In the genomic region with DNA sequence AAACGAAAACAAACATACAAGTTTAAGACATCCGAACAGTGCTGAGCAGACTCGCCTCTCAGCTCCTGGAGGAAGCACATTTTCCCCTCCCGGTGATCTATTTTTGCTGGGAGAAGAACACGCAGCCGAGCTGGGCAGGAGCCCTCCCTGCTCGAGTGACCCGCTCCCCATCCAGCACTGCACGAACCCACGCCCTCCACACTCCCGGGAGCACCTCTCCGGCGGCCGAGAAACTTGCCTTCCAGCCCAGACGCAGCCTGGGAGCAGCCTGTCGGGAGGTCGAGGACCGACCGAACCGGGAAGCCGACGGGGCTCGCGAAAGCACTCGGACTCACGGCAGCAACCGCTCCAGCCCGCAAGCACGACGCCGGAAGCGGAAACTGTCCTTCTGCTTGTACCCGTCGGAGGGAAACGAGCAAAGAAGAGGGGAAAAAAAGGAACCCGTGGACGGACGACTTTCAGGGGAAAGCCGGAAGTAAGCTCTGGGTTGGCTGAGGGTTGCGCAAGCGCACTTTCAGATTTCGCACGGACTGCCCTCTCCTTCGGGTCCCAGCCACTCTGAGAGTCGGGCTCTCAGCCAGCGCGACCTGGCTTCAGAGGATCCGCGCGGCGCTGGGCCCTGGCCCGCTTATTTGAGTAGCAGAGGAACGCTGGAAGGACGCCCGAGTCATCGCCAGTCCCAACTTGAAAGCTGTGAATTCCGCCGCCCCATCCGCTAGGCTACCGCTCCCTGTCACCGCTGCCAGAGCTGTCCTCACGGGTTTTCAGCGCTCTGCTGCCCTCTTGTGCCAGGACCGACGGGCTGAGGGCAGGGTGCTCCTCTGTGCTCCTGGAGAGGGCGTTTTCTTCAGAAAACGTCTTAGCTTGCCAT, we compare ENCODE assay signal across 8 mouse cellular contexts. TPM values are rescaled to one million over a fixed set of nuclear protein-coding genes. Genes with fewer than 3 reads are reported as not detected.
DNase-seq lines count a peak whose midpoint lies in the region; ATAC-seq and TF ChIP-seq lines count a peak whose summit lies in the region.

Gene Bms1, minus strand, starts transcription at position 425 of the 871 bp plus-strand sequence.

- H3K9ac ChIP-seq in forebrain, embryonic 16.5 days (replicated peaks; ENCODE audit: low read depth, low read length): peak within 1 kb of the TSS; percentile 72
- peak within 1 kb of the TSS; percentile 84 for H3K9ac ChIP-seq in lung, embryonic 14.5 days

- DNase-seq in G1E (ENCODE audit: low spot score): peak; percentile 86
- DNase-seq in cerebellum, adult 18-20 months: peak; percentile 95 to 97
- peak; percentile 94 to 96 for DNase-seq in heart, postnatal 36 days
- DNase-seq in layer of hippocampus, adult 2 months (ENCODE audit: low spot score in 2 of 2): peak; percentile 95 to 97
- peak; percentile 99 for DNase-seq in lung, embryonic 14.5 days
- peak; percentile 91 for DNase-seq in thymus, adult 2 months

- ATAC-seq in G1E (ENCODE audit: extremely low read depth, insufficient number of reproducible peaks, low FRiP score, poor library complexity, severe bottlenecking): peak; percentile 87
- ATAC-seq in forebrain, embryonic 16.5 days: peak; percentile 98
- peak; percentile 97 for ATAC-seq in lung, embryonic 14.5 days (ENCODE audit: insufficient read depth)

- peak within 1 kb of the TSS; percentile 84 for H3K27ac ChIP-seq in forebrain, embryonic 16.5 days (ENCODE audit: low read length)
- H3K27ac ChIP-seq in layer of hippocampus, adult 2 months: peak within 1 kb of the TSS; percentile 99
- H3K27ac ChIP-seq in lung, embryonic 14.5 days (ENCODE audit: low read depth): peak within 1 kb of the TSS; percentile 89
- H3K27ac ChIP-seq in olfactory bulb, adult 2 months (ENCODE audit: insufficient read depth, low read depth, low read length): peak within 1 kb of the TSS; percentile 80
- no peak within 1 kb of the TSS for H3K27ac ChIP-seq in thymus, adult 2 months (ENCODE audit: control insufficient read depth, insufficient read depth, low read length)

- peak within 1 kb of the TSS; percentile 64 for H3K4me2 ChIP-seq in forebrain, embryonic 16.5 days (ENCODE audit: low read length)
- H3K4me2 ChIP-seq in lung, embryonic 14.5 days: peak within 1 kb of the TSS; percentile 73

- peak; percentile 71 for TF ChIP-seq CTCF in G1E (IDR thresholded peaks at IDR 0.05; ENCODE audit: low read depth, low read length)
- TF ChIP-seq CTCF in layer of hippocampus, adult 2 months (conservative IDR thresholded peaks at IDR 0.05): peak; percentile 95
- peak; percentile 95 for TF ChIP-seq CTCF in lung, embryonic 14.5 days (IDR thresholded peaks at IDR 0.05; ENCODE audit: low read depth)
- peak; percentile 91 for TF ChIP-seq CTCF in olfactory bulb, adult 2 months (IDR thresholded peaks at IDR 0.05; ENCODE audit: insufficient read depth, low read depth, low read length)
- peak; percentile 88 for TF ChIP-seq CTCF in thymus, adult 2 months (IDR thresholded peaks at IDR 0.05; ENCODE audit: borderline replicate concordance, control insufficient read depth, extremely low read depth, insufficient read depth, low read length, poor library complexity)

- under 1% methylated on average over 67 of the region's 67 CpGs for WGBS in forebrain, embryonic 16.5 days
- under 1% methylated on average over 67 of the region's 67 CpGs for WGBS in lung, embryonic 14.5 days
- under 1% methylated on average over 67 of the region's 67 CpGs for WGBS in olfactory bulb, adult 2 months
- under 1% methylated on average over 67 of the region's 67 CpGs for WGBS in thymus, adult 2 months

- peak within 1 kb of the TSS; percentile 99 for H3K4me3 ChIP-seq in G1E (ENCODE audit: low read depth, low read length)
- peak within 1 kb of the TSS; percentile 81 for H3K4me3 ChIP-seq in forebrain, embryonic 16.5 days (replicated peaks; ENCODE audit: low read length)
- peak within 1 kb of the TSS; percentile 98 for H3K4me3 ChIP-seq in layer of hippocampus, adult 2 months
- H3K4me3 ChIP-seq in lung, embryonic 14.5 days (ENCODE audit: low read depth, low read length): peak within 1 kb of the TSS; percentile 88
- peak within 1 kb of the TSS; percentile 81 for H3K4me3 ChIP-seq in olfactory bulb, adult 2 months (ENCODE audit: insufficient read depth, low read depth, low read length)
- peak within 1 kb of the TSS; percentile 93 for H3K4me3 ChIP-seq in thymus, adult 2 months (ENCODE audit: control insufficient read depth, insufficient read depth, low read length)

- peaks cover 37% of the 10 kb centered on the region for H3K4me1 ChIP-seq in G1E (ENCODE audit: insufficient read depth, low read depth, low read length)
- peaks cover 11% of the 10 kb centered on the region for H3K4me1 ChIP-seq in forebrain, embryonic 16.5 days (replicated peaks; ENCODE audit: control insufficient read depth, insufficient read depth, low read length)
- no peaks in the 10 kb centered on the region for H3K4me1 ChIP-seq in lung, embryonic 14.5 days (ENCODE audit: insufficient read depth)
- peaks cover 3% of the 10 kb centered on the region; the same call in 1 of the 2 replicates for H3K4me1 ChIP-seq in olfactory bulb, adult 2 months (ENCODE audit: control insufficient read depth, insufficient read depth, low read length)
- peaks cover 6% of the 10 kb centered on the region for H3K4me1 ChIP-seq in thymus, adult 2 months (replicated peaks; ENCODE audit: control insufficient read depth, insufficient read depth, low read length)

- TF ChIP-seq POLR2A in olfactory bulb, adult 2 months (IDR thresholded peaks at IDR 0.05; ENCODE audit: insufficient read depth, low read depth, low read length): peak; percentile 88
- peak; percentile 76 for TF ChIP-seq POLR2A in thymus, adult 2 months (IDR thresholded peaks at IDR 0.05; ENCODE audit: control insufficient read depth, extremely low read depth, insufficient read depth, low read length, poor library complexity)

- peaks cover 36% of the 10 kb centered on the region for H3K36me3 ChIP-seq in G1E (replicated peaks)
- H3K36me3 ChIP-seq in forebrain, embryonic 16.5 days (ENCODE audit: control insufficient read depth, insufficient read depth): peaks cover 18% of the 10 kb centered on the region
- peaks cover 31% of the 10 kb centered on the region for H3K36me3 ChIP-seq in lung, embryonic 14.5 days (ENCODE audit: insufficient read depth)
- 0 out of 2 replicates have a peak, but pooled peaks cover 9% of the 10 kb centered on the region for H3K36me3 ChIP-seq in thymus, adult 2 months (ENCODE audit: control insufficient read depth, insufficient read depth, low read length)

- no peaks in the 10 kb centered on the region for H3K27me3 ChIP-seq in G1E (ENCODE audit: insufficient read depth, low read length)
- no peaks in the 10 kb centered on the region for H3K27me3 ChIP-seq in forebrain, embryonic 16.5 days (replicated peaks; ENCODE audit: control insufficient read depth, insufficient read depth, low read length)
- H3K27me3 ChIP-seq in lung, embryonic 14.5 days (ENCODE audit: insufficient read depth, low read length): no peaks in the 10 kb centered on the region
- H3K27me3 ChIP-seq in thymus, adult 2 months (ENCODE audit: control insufficient read depth, insufficient read depth, low read length): no peaks in the 10 kb centered on the region

- intact Hi-C loops in heart, postnatal 36 days (cut with DNase I): loop anchor here (1.0 to 10.0 kb wide), 3 partner anchors 32 to 504 kb away; no protein-coding TSS in a partner anchor

- no peaks in the 10 kb centered on the region for H3K9me3 ChIP-seq in G1E (replicated peaks)
- no peaks in the 10 kb centered on the region for H3K9me3 ChIP-seq in forebrain, embryonic 16.5 days (ENCODE audit: control insufficient read depth, low read length)
- no peaks in the 10 kb centered on the region for H3K9me3 ChIP-seq in lung, embryonic 14.5 days (ENCODE audit: low read depth, low read length)

RNA-seq across cellular contexts. Expression of gene Bms1, which starts in this region (rescaled TPM):
- 50.5 and 55.8 TPM in 2 replicates for total RNA-seq in G1E (2014; fragmentation: Nextera tagmentation)
- total RNA-seq in G1E (2017): 81.0 and 98.9 TPM in 2 replicates
- 149 and 198 TPM in 2 replicates for polyA plus RNA-seq in G1E (2012)
- 30.5 and 30.6 TPM in 2 replicates for polyA plus RNA-seq in forebrain, embryonic 16.5 days (2015; fragmentation: Nextera tagmentation; extraction: Ambion mirVana)
- total RNA-seq in heart, postnatal 36 days (2021): 10 to 100 TPM; 20.1 to 24.0 TPM
- total RNA-seq in layer of hippocampus, adult 2 months (2021): 10 to 100 TPM; 27.6 to 28.2 TPM
- polyA plus RNA-seq in lung, embryonic 14.5 days (2014; fragmentation: Nextera tagmentation; extraction: Ambion mirVana): 38.6 and 41.4 TPM in 2 replicates
- not detected in 2 replicates for polyA plus RNA-seq in olfactory bulb, adult 2 months (2012; ENCODE audit: insufficient read depth, insufficient read length, low replicate concordance, missing spikeins)
- 7.0 and 7.7 TPM in 2 replicates for polyA plus RNA-seq in thymus, adult 2 months (2012; rRNA removed)
